Mouse (Mus musculus) midbrain, embryonic 10.5 days (tissue): ENCODE results near the gene Fnbp1l. TPM values are rescaled to one million over a fixed set of nuclear protein-coding genes. Genes with fewer than 3 reads are reported as not detected.

ENCODE experiments used
- DNase-seq: peaks from one replicate; pipeline ENCODE4 v3.0.0-alpha.2; 2017; ENCODE audit warnings: low spot score
- H3K27ac ChIP-seq: fragments of 300-500 bp; sonication (generic); replicated peaks from 2 replicates; pipeline ENCODE4 v1.5.1; 2016; ENCODE audit warnings: mild to moderate bottlenecking
- H3K27me3 ChIP-seq: fragments of 300-500 bp; sonication (generic); 2 replicates; pipeline ENCODE4 v1.6.1; 2016; ENCODE audit warnings: low read depth, mild to moderate bottlenecking; ENCODE audit not compliant: poor library complexity, severe bottlenecking
- H3K36me3 ChIP-seq: fragments of 300-500 bp; sonication (generic); 2 replicates; pipeline ENCODE4 v1.6.1; 2016; ENCODE audit warnings: mild to moderate bottlenecking, moderate library complexity
- H3K4me1 ChIP-seq: fragments of 300-500 bp; sonication (generic); 2 replicates; pipeline ENCODE4 v1.6.1; 2016
- H3K4me3 ChIP-seq: fragments of 300-500 bp; sonication (generic); 2 replicates; pipeline ENCODE4 v1.5.1; 2016; ENCODE audit warnings: mild to moderate bottlenecking, moderate library complexity
- H3K9me3 ChIP-seq: fragments of 300-500 bp; sonication (generic); replicated peaks from 2 replicates; pipeline ENCODE4 v1.6.1; 2016; ENCODE audit warnings: mild to moderate bottlenecking
- WGBS: fragments of 180-500 bp; shearing (Covaris S2); methylation state at CpG from one replicate; pipeline ENCODE4 v1.1.7; 2016; 5-methylcytosine and 5-hydroxymethylcytosine counted together
- polyA plus RNA-seq: library from polyadenylated mRNA; unstranded; fragments of >200 nt; fragmentation: Nextera tagmentation; extraction: Ambion mirVana; gene quantifications from 2 replicates; pipeline ENCODE4 v1.2.1, GENCODE M21; 2016

Gene Fnbp1l
- polyA plus RNA-seq, 1 experiment from 2014 or later, result 50.5 TPM

- Histone ChIP-seq H3K9me3 (no peaks in the 10 kb centered on the region), H3K4me1 (peaks cover 3% of the 10 kb centered on the region; the same call in 1 of the 2 replicates), H3K27me3 (no peaks in the 10 kb centered on the region), H3K36me3 (peaks cover 46% of the 10 kb centered on the region), H3K4me3 (no peak overlapping the region), H3K27ac (no peak overlapping the region)
- 92% methylated on average over 5 of the region's 5 CpGs for WGBS
- no peak for DNase-seq
Measured at GRCm38 (mm10) chr3:122590804-122591203, 28.7 kb downstream of the Fnbp1l start.

- no peak for DNase-seq
- peaks cover 50% of the 10 kb centered on the region for H3K36me3 ChIP-seq
- H3K27ac ChIP-seq, result no peak overlapping the region
- H3K27me3 ChIP-seq, result no peaks in the 10 kb centered on the region
- H3K4me3 ChIP-seq, result no peak overlapping the region
- peaks cover 3% of the 10 kb centered on the region; the same call in 1 of the 2 replicates for H3K4me1 ChIP-seq
- 83% methylated on average over 4 of the region's 4 CpGs for WGBS
- H3K9me3 ChIP-seq, result no peaks in the 10 kb centered on the region
Measured at GRCm38 (mm10) chr3:122590346-122590745, 29.2 kb downstream of the Fnbp1l start.

- Histone ChIP-seq H3K27me3 (no peaks in the 10 kb centered on the region), H3K4me1 (peaks cover 3% of the 10 kb centered on the region; the same call in 1 of the 2 replicates), H3K36me3 (peaks cover 64% of the 10 kb centered on the region), H3K27ac (no peak overlapping the region), H3K4me3 (no peak overlapping the region), H3K9me3 (no peaks in the 10 kb centered on the region)
- 82% methylated on average over 3 of the region's 3 CpGs for WGBS
- no peak for DNase-seq
Measured at GRCm38 (mm10) chr3:122586918-122587641, 32.4 kb downstream of the Fnbp1l start.

- H3K4me1 ChIP-seq, result no peaks in the 10 kb centered on the region
- DNase-seq, result no peak
- no peaks in the 10 kb centered on the region for H3K27me3 ChIP-seq
- H3K4me3 ChIP-seq, result no peak overlapping the region
- peaks cover 22% of the 10 kb centered on the region for H3K36me3 ChIP-seq
- no peak overlapping the region for H3K27ac ChIP-seq
- H3K9me3 ChIP-seq, result no peaks in the 10 kb centered on the region
Measured at GRCm38 (mm10) chr3:122577360-122577759, 42.2 kb downstream of the Fnbp1l start.

GRCm38 (mm10) chr3:122574921-122575320, 44.6 kb downstream of the Fnbp1l start:
- no peak for DNase-seq
- no peak overlapping the region for H3K27ac ChIP-seq
- H3K4me3 ChIP-seq, result no peak overlapping the region
- 89% methylated on average over 1 of the region's 1 CpGs for WGBS
- H3K27me3 ChIP-seq, result no peaks in the 10 kb centered on the region
- H3K4me1 ChIP-seq, result no peaks in the 10 kb centered on the region
- peaks cover 26% of the 10 kb centered on the region for H3K36me3 ChIP-seq
- no peaks in the 10 kb centered on the region for H3K9me3 ChIP-seq

- Histone ChIP-seq H3K4me1 (no peaks in the 10 kb centered on the region), H3K27ac (no peak overlapping the region), H3K4me3 (no peak overlapping the region), H3K9me3 (no peaks in the 10 kb centered on the region), H3K36me3 (peaks cover 24% of the 10 kb centered on the region), H3K27me3 (no peaks in the 10 kb centered on the region)
- no peak for DNase-seq
- WGBS, result 87% methylated on average over 5 of the region's 5 CpGs
Measured at GRCm38 (mm10) chr3:122573426-122574286, 45.9 kb downstream of the Fnbp1l start.

- DNase-seq, result no peak
- Histone ChIP-seq H3K27me3 (no peaks in the 10 kb centered on the region), H3K4me3 (no peak overlapping the region), H3K27ac (no peak overlapping the region), H3K4me1 (peaks cover 2% of the 10 kb centered on the region; the same call in 1 of the 2 replicates), H3K36me3 (peaks cover 48% of the 10 kb centered on the region), H3K9me3 (no peaks in the 10 kb centered on the region)
- 81% methylated on average over 4 of the region's 4 CpGs for WGBS
Measured at GRCm38 (mm10) chr3:122566549-122566948, 53.0 kb downstream of the Fnbp1l start.

- Histone ChIP-seq H3K36me3 (peaks cover 53% of the 10 kb centered on the region), H3K27ac (no peak overlapping the region), H3K4me3 (no peak overlapping the region), H3K9me3 (no peaks in the 10 kb centered on the region), H3K27me3 (no peaks in the 10 kb centered on the region), H3K4me1 (peaks cover 2% of the 10 kb centered on the region; the same call in 1 of the 2 replicates)
- DNase-seq, result no peak
- 87% methylated on average over 3 of the region's 3 CpGs for WGBS
Measured at GRCm38 (mm10) chr3:122566112-122566511, 53.4 kb downstream of the Fnbp1l start.

GRCm38 (mm10) chr3:122565285-122565684, 54.2 kb downstream of the Fnbp1l start:
- DNase-seq, result no peak
- peaks cover 2% of the 10 kb centered on the region; the same call in 1 of the 2 replicates for H3K4me1 ChIP-seq
- peaks cover 60% of the 10 kb centered on the region for H3K36me3 ChIP-seq
- no peaks in the 10 kb centered on the region for H3K9me3 ChIP-seq
- WGBS, result 50% methylated on average over 7 of the region's 7 CpGs
- no peaks in the 10 kb centered on the region for H3K27me3 ChIP-seq
- H3K4me3 ChIP-seq, result no peak overlapping the region
- H3K27ac ChIP-seq, result no peak overlapping the region

GRCm38 (mm10) chr3:122557766-122558165, 61.7 kb downstream of the Fnbp1l start:
- no peak for DNase-seq
- H3K27ac ChIP-seq, result no peak overlapping the region
- H3K4me1 ChIP-seq, result no peaks in the 10 kb centered on the region
- 88% methylated on average over 2 of the region's 2 CpGs for WGBS
- H3K4me3 ChIP-seq, result no peak overlapping the region
- no peaks in the 10 kb centered on the region for H3K27me3 ChIP-seq
- H3K9me3 ChIP-seq, result no peaks in the 10 kb centered on the region
- H3K36me3 ChIP-seq, result peaks cover 50% of the 10 kb centered on the region

- no peaks in the 10 kb centered on the region for H3K9me3 ChIP-seq
Measured at GRCm38 (mm10) chr3:122551174-122551573, 68.3 kb downstream of the Fnbp1l start.

GRCm38 (mm10) chr3:122547469-122547868, 72.0 kb downstream of the Fnbp1l start:
- DNase-seq, result no peak
- no peaks in the 10 kb centered on the region for H3K4me1 ChIP-seq
- no peaks in the 10 kb centered on the region for H3K27me3 ChIP-seq
- peaks cover 71% of the 10 kb centered on the region for H3K36me3 ChIP-seq
- WGBS, result 88% methylated on average over 4 of the region's 4 CpGs
- no peak overlapping the region for H3K27ac ChIP-seq
- H3K9me3 ChIP-seq, result no peaks in the 10 kb centered on the region
- H3K4me3 ChIP-seq, result no peak overlapping the region

More at GRCm38 (mm10) chr3:122551174-122551573, 68.3 kb downstream of the Fnbp1l start:
- WGBS, result 95% methylated on average over 3 of the region's 3 CpGs
- Histone ChIP-seq H3K27ac (no peak overlapping the region), H3K4me3 (no peak overlapping the region), H3K4me1 (no peaks in the 10 kb centered on the region), H3K27me3 (no peaks in the 10 kb centered on the region), H3K36me3 (peaks cover 34% of the 10 kb centered on the region)
- DNase-seq, result no peak

- Histone ChIP-seq H3K27ac (no peak overlapping the region), H3K36me3 (peaks cover 92% of the 10 kb centered on the region), H3K4me3 (no peak overlapping the region), H3K4me1 (no peaks in the 10 kb centered on the region), H3K27me3 (no peaks in the 10 kb centered on the region), H3K9me3 (no peaks in the 10 kb centered on the region)
- WGBS, result 90% methylated on average over 2 of the region's 2 CpGs
- no peak for DNase-seq
Measured at GRCm38 (mm10) chr3:122545346-122545745, 74.2 kb downstream of the Fnbp1l start.
